Mouse (Mus musculus): ENCODE measurements at regions not wholly inside any gene's neighbourhood (a gene's known extent, or its start where the extent isn't known, plus 50 kb on each side); places are given as distances from the start of the nearest gene placed in this dataset.

GRCm38 (mm10) chr6:67090150-67090549 lies 52.9 kb upstream of the Gadd45a start:
- 91% methylated on average over 4 of the region's 4 CpGs for WGBS
- Histone ChIP-seq H3K27me3 (replicated peaks) (no peaks in the 10 kb centered on the region), H3K4me3 (replicated peaks) (no peak overlapping the region), H3K9me3 (replicated peaks) (no peaks in the 10 kb centered on the region), H3K9ac (replicated peaks) (no peak overlapping the region), H3K4me1 (no peaks in the 10 kb centered on the region), H3K4me2 (no peak overlapping the region), H3K36me3 (no peaks in the 10 kb centered on the region), H3K27ac (replicated peaks) (no peak overlapping the region)
- ATAC-seq (ENCODE audit: low FRiP score) = no peak

GRCm38 (mm10) chr6:67089530-67090140 lies 52.4 kb upstream of the Gadd45a start:
- no peak overlapping the region for H3K27ac ChIP-seq (replicated peaks)
- no peaks in the 10 kb centered on the region for H3K36me3 ChIP-seq
- 69% methylated on average over 3 of the region's 3 CpGs for WGBS
- H3K4me1 ChIP-seq = no peaks in the 10 kb centered on the region
- no peak overlapping the region for H3K4me2 ChIP-seq
- no peak for ATAC-seq (ENCODE audit: low FRiP score)
- H3K9me3 ChIP-seq (replicated peaks) = no peaks in the 10 kb centered on the region
- H3K4me3 ChIP-seq (replicated peaks) = no peak overlapping the region
- H3K27me3 ChIP-seq (replicated peaks) = no peaks in the 10 kb centered on the region
- no peak overlapping the region for H3K9ac ChIP-seq (replicated peaks)

- no peaks in the 10 kb centered on the region for H3K27me3 ChIP-seq (replicated peaks)
- no peak overlapping the region for H3K4me3 ChIP-seq (replicated peaks)
- H3K36me3 ChIP-seq = no peaks in the 10 kb centered on the region
- H3K9me3 ChIP-seq (replicated peaks) = no peaks in the 10 kb centered on the region
- no peak for ATAC-seq (ENCODE audit: low FRiP score)
- H3K9ac ChIP-seq (replicated peaks) = no peak overlapping the region
- H3K27ac ChIP-seq (replicated peaks) = no peak overlapping the region
- H3K4me1 ChIP-seq = no peaks in the 10 kb centered on the region
- H3K4me2 ChIP-seq = no peak overlapping the region
- WGBS = 75% methylated on average over 21 of the region's 21 CpGs
Measured at GRCm38 (mm10) chr6:67088741-67089455, 51.6 kb upstream of the Gadd45a start.

DNA sequence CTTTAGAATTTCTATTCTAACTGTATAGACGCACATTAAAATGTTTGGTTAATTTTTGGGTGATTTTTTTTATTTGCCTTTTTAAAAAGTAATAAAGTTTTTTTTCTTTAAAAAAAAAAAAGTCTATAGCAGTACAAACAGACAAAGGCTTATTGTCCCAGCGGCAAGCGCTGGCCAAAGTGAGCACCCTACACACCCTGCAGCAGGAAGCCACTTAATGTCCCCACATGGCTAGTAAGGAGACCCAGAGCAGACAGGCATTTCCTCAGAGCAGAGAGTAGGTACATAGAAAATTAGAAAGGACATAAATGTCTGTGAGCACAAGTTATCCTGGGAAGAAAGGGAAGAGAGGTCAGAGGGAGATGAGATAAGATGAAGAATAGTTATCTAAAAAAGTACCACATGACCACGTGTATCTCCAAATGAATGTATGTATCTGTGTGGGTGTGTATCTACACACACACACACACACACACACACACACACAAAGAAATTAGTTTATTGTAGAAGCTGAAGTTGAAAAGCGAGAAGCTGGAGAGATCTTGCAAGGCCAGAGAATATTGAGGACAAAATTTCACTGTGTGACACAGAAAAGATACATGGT lies 50.7 kb upstream of the Gadd45a start:
- H3K27ac ChIP-seq (replicated peaks) = no peak overlapping the region
- no peak overlapping the region for H3K4me3 ChIP-seq (replicated peaks)
- no peaks in the 10 kb centered on the region for H3K4me1 ChIP-seq
- ATAC-seq (ENCODE audit: low FRiP score) = no peak
- no peaks in the 10 kb centered on the region for H3K36me3 ChIP-seq
- no peak overlapping the region for H3K4me2 ChIP-seq
- 79% methylated on average over 5 of the region's 5 CpGs for WGBS
- H3K9ac ChIP-seq (replicated peaks) = no peak overlapping the region
- H3K27me3 ChIP-seq (replicated peaks) = no peaks in the 10 kb centered on the region
- no peaks in the 10 kb centered on the region for H3K9me3 ChIP-seq (replicated peaks)

DNA sequence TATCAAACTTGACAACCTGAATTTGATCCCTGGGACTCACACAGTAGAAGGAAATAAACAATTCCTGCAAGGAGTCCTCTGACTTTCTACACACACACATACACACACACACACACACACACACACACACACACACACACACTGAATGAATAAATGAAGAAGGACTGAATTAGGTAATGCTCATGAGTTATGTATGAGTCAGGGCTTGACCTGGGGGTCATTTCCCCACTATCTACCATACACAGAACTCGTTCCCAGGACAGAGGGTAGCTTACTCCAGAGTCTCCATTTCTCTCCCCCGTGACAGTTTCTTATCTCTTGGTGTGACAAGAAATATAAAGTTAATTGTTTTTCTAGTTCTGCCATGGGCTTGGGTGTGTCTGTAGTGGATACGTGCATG lies 50.1 kb upstream of the Gadd45a start:
- H3K4me3 ChIP-seq (replicated peaks) = no peak overlapping the region
- 58% methylated on average over 3 of the region's 3 CpGs for WGBS

More for the DNA sequence above, 50.1 kb upstream of the Gadd45a start:
- no peak overlapping the region for H3K27ac ChIP-seq (replicated peaks)
- no peak overlapping the region for H3K4me2 ChIP-seq
- H3K9me3 ChIP-seq (replicated peaks) = no peaks in the 10 kb centered on the region
- no peaks in the 10 kb centered on the region for H3K27me3 ChIP-seq (replicated peaks)
- H3K36me3 ChIP-seq = no peaks in the 10 kb centered on the region
- ATAC-seq (ENCODE audit: low FRiP score) = no peak
- H3K4me1 ChIP-seq = no peaks in the 10 kb centered on the region
- H3K9ac ChIP-seq (replicated peaks) = no peak overlapping the region
